Mouse (Mus musculus) kidney, postnatal 14 days (tissue): ENCODE data around the gene Phactr2.

Experiments used
- DNase-seq: peaks from one replicate; pipeline ENCODE4 v3.0.0; 2022; ENCODE audit warnings: mixed read lengths

The Phactr2 gene

GRCm38 (mm10) chr10:13270270-13270669 is 203.9 kb downstream of the Phactr2 start:
- no peak for DNase-seq

GRCm38 (mm10) chr10:13259251-13259650 is 215.0 kb downstream of the Phactr2 start:
- DNase-seq, result no peak

- peak; percentile 26 for DNase-seq
These were observed 218.0 kb downstream of the Phactr2 start for GRCm38 (mm10) chr10:13256196-13256595.

- no peak for DNase-seq
These were observed 223.9 kb downstream of the Phactr2 start for GRCm38 (mm10) chr10:13250280-13250679.

GRCm38 (mm10) chr10:13249126-13249525 is 225.1 kb downstream of the Phactr2 start:
- DNase-seq, result no peak

GRCm38 (mm10) chr10:13245714-13246113 is 228.5 kb downstream of the Phactr2 start:
- DNase-seq, result no peak

- peak; percentile 24 for DNase-seq
These were observed 230.0 kb downstream of the Phactr2 start for GRCm38 (mm10) chr10:13244192-13244591.

- DNase-seq, result no peak
These were observed 233.8 kb downstream of the Phactr2 start for GRCm38 (mm10) chr10:13240431-13240830.

GRCm38 (mm10) chr10:13238188-13238587 is 236.0 kb downstream of the Phactr2 start:
- DNase-seq, result no peak

GRCm38 (mm10) chr10:13236866-13237265 is 237.3 kb downstream of the Phactr2 start:
- no peak for DNase-seq

GRCm38 (mm10) chr10:13234503-13234902 is 239.7 kb downstream of the Phactr2 start:
- no peak for DNase-seq

- no peak for DNase-seq
These were observed 240.3 kb downstream of the Phactr2 start for GRCm38 (mm10) chr10:13233941-13234340.

- DNase-seq, result no peak
These were observed 241.0 kb downstream of the Phactr2 start for GRCm38 (mm10) chr10:13233143-13233622.

- DNase-seq, result no peak
These were observed 241.6 kb downstream of the Phactr2 start for GRCm38 (mm10) chr10:13232443-13233142.

GRCm38 (mm10) chr10:13230716-13231115 is 243.5 kb downstream of the Phactr2 start:
- DNase-seq, result no peak

GRCm38 (mm10) chr10:13225377-13226063 is 248.7 kb downstream of the Phactr2 start:
- DNase-seq, result no peak

GRCm38 (mm10) chr10:13222135-13222534 is 252.1 kb downstream of the Phactr2 start:
- no peak for DNase-seq

GRCm38 (mm10) chr10:13220061-13220460 is 254.2 kb downstream of the Phactr2 start:
- DNase-seq, result no peak

- DNase-seq, result no peak
These were observed 260.3 kb downstream of the Phactr2 start for GRCm38 (mm10) chr10:13213956-13214355.

GRCm38 (mm10) chr10:13212829-13213228 is 261.4 kb downstream of the Phactr2 start:
- no peak for DNase-seq

GRCm38 (mm10) chr10:13212326-13212725 is 261.9 kb downstream of the Phactr2 start:
- DNase-seq, result no peak

GRCm38 (mm10) chr10:13209930-13210637 is 264.1 kb downstream of the Phactr2 start:
- no peak for DNase-seq

GRCm38 (mm10) chr10:13209506-13209905 is 264.7 kb downstream of the Phactr2 start:
- DNase-seq, result no peak

GRCm38 (mm10) chr10:13209061-13209460 is 265.2 kb downstream of the Phactr2 start:
- no peak for DNase-seq
